Mouse (Mus musculus) heart, postnatal 0 days (tissue): Measurements from ENCODE around the gene Cdkn2b. TPM values are rescaled to one million over a fixed set of nuclear protein-coding genes. Genes with fewer than 3 reads are reported as not detected.

ENCODE experiments used
- ATAC-seq: fragments of 200-750 bp; cut with Nextera tagmentation; 2 replicates; pipeline ENCODE4 v1.8.0; 2017; ENCODE audit warnings: low read depth, moderate number of reproducible peaks, moderate library complexity; ENCODE audit not compliant: insufficient read depth
- DNase-seq: peaks from one replicate; pipeline ENCODE4 v3.0.0-alpha.2; 2016; ENCODE audit warnings: low spot score
- H3K27ac ChIP-seq: fragments of 300-500 bp; sonication (generic); 2 replicates; pipeline ENCODE4 v1.5.1; 2014; ENCODE audit warnings: low read depth, mild to moderate bottlenecking
- H3K27me3 ChIP-seq: fragments of 300-500 bp; sonication (generic); 2 replicates; pipeline ENCODE4 v1.6.1; 2014; ENCODE audit warnings: low read length, mixed read lengths; ENCODE audit not compliant: control insufficient read depth, insufficient read depth
- H3K36me3 ChIP-seq: fragments of 300-500 bp; sonication (generic); replicated peaks from 2 replicates; pipeline ENCODE4 v1.6.1; 2014; ENCODE audit warnings: low read length, mixed read lengths; ENCODE audit not compliant: control insufficient read depth, insufficient read depth
- H3K4me1 ChIP-seq: fragments of 300-500 bp; sonication (generic); 2 replicates; pipeline ENCODE4 v1.6.1; 2014; ENCODE audit warnings: antibody characterized with exemption; ENCODE audit not compliant: control insufficient read depth, insufficient read depth
- H3K4me2 ChIP-seq: fragments of 300-500 bp; sonication (generic); 2 replicates; pipeline ENCODE4 v1.6.1; 2014; ENCODE audit warnings: low read depth, mild to moderate bottlenecking, low read length, moderate library complexity
- H3K4me3 ChIP-seq: fragments of 300-500 bp; sonication (generic); 2 replicates; pipeline ENCODE4 v1.5.1; 2014; ENCODE audit warnings: low read depth, low read length
- H3K9ac ChIP-seq: fragments of 300-500 bp; sonication (generic); replicated peaks from 2 replicates; pipeline ENCODE4 v1.6.1; 2014; ENCODE audit warnings: low read depth, low read length, mixed read lengths
- H3K9me3 ChIP-seq: fragments of 300-500 bp; sonication (generic); replicated peaks from 2 replicates; pipeline ENCODE4 v1.6.1; 2016; ENCODE audit warnings: low read length; ENCODE audit not compliant: control insufficient read depth
- CTCF ChIP-seq: IDR thresholded peaks from 2 replicates; pipeline ENCODE4 v1.5.1; 2016; ENCODE audit warnings: antibody characterized with exemption, control low read depth, low read depth
- EP300 ChIP-seq: IDR thresholded peaks from 2 replicates; pipeline ENCODE4 v1.6.1; 2016; ENCODE audit warnings: antibody characterized with exemption, low read depth
- WGBS: fragments of 180-500 bp; shearing (Covaris S2); extraction: QIAGEN DNeasy Blood & Tissue Kit; methylation state at CpG from one replicate; pipeline ENCODE4 v1.1.7; 2014; 5-methylcytosine and 5-hydroxymethylcytosine counted together
- polyA plus RNA-seq: library from polyadenylated mRNA; unstranded; fragments of >200 nt; fragmentation: Nextera tagmentation; extraction: Ambion mirVana; gene quantifications from 2 replicates; pipeline ENCODE4 v1.2.1, GENCODE M21; 2015
- total RNA-seq: library from RNA; depleted of rRNA; stranded (reverse); fragments of >200 nt; gene quantifications from 2 replicates; pipeline ENCODE4 v1.2.3, GENCODE M21; 2014; ENCODE audit warnings: low replicate concordance

Cdkn2b gene
- total and polyA plus RNA-seq, 2 experiments from 2014 or later, result 0.45 to 0.88 TPM

- Histone ChIP-seq H3K27me3 (peaks cover 77% of the 10 kb centered on the region), H3K27ac (no peak overlapping the region), H3K4me2 (no peak overlapping the region), H3K4me3 (no peak overlapping the region), H3K36me3 (no peaks in the 10 kb centered on the region), H3K4me1 (no peaks in the 10 kb centered on the region), H3K9me3 (no peaks in the 10 kb centered on the region), H3K9ac (no peak overlapping the region)
- no peak for ATAC-seq
- TF ChIP-seq EP300 (no peak), CTCF (no peak)
- no peak for DNase-seq
- 11% methylated on average over 3 of the region's 3 CpGs for WGBS
Measured at GRCm38 (mm10) chr4:89308001-89308400, 2.8 kb downstream of the Cdkn2b start.

GRCm38 (mm10) chr4:89306798-89307365 lies 4.0 kb downstream of the Cdkn2b start:
- no peaks in the 10 kb centered on the region for H3K9me3 ChIP-seq
- peaks cover 82% of the 10 kb centered on the region for H3K27me3 ChIP-seq
- H3K4me3 ChIP-seq, result 0 out of 2 replicates have a peak overlapping the region, but pooled peaks have one; percentile 5
- H3K27ac ChIP-seq, result no peak overlapping the region
- no peaks in the 10 kb centered on the region for H3K36me3 ChIP-seq
- no peak for ATAC-seq
- TF ChIP-seq CTCF (no peak), EP300 (no peak)
- no peak for DNase-seq
- H3K4me1 ChIP-seq, result no peaks in the 10 kb centered on the region
- 9% methylated on average over 25 of the region's 25 CpGs for WGBS
- no peak overlapping the region for H3K4me2 ChIP-seq
- H3K9ac ChIP-seq, result no peak overlapping the region

- Histone ChIP-seq H3K4me1 (no peaks in the 10 kb centered on the region), H3K27ac (no peak overlapping the region), H3K4me3 (no peak overlapping the region), H3K9ac (no peak overlapping the region), H3K9me3 (no peaks in the 10 kb centered on the region), H3K27me3 (peaks cover 92% of the 10 kb centered on the region), H3K4me2 (no peak overlapping the region), H3K36me3 (no peaks in the 10 kb centered on the region)
- no peak for DNase-seq
- ATAC-seq, result no peak
- no peak for TF ChIP-seq EP300
- TF ChIP-seq CTCF, result no peak
- 14% methylated on average over 3 of the region's 3 CpGs for WGBS
Measured at GRCm38 (mm10) chr4:89305691-89306090, 5.1 kb downstream of the Cdkn2b start.

- Histone ChIP-seq H3K9me3 (no peaks in the 10 kb centered on the region), H3K4me2 (no peak overlapping the region), H3K9ac (no peak overlapping the region), H3K36me3 (no peaks in the 10 kb centered on the region), H3K27ac (no peak overlapping the region), H3K4me1 (no peaks in the 10 kb centered on the region), H3K27me3 (peaks cover 87% of the 10 kb centered on the region), H3K4me3 (peak overlapping the region; percentile 9; the same call in 1 of the 2 replicates)
- DNase-seq (no peak), ATAC-seq (no peak)
- no peak for TF ChIP-seq EP300
- TF ChIP-seq CTCF, result no peak
- whole genome bisulfite sequencing, result 3% methylated on average over 14 of the region's 14 CpGs
Measured at GRCm38 (mm10) chr4:89303281-89303995, 7.4 kb downstream of the Cdkn2b start.

GRCm38 (mm10) chr4:89302129-89302528 lies 8.7 kb downstream of the Cdkn2b start:
- no peaks in the 10 kb centered on the region for H3K9me3 ChIP-seq
- no peak for ATAC-seq
- no peak overlapping the region for H3K27ac ChIP-seq
- whole genome bisulfite sequencing, result 13% methylated on average over 1 of the region's 1 CpGs
- DNase-seq, result no peak
- H3K4me1 ChIP-seq, result no peaks in the 10 kb centered on the region
- no peak overlapping the region for H3K9ac ChIP-seq
- TF ChIP-seq CTCF (no peak), EP300 (no peak)
- H3K4me2 ChIP-seq, result no peak overlapping the region
- no peaks in the 10 kb centered on the region for H3K36me3 ChIP-seq
- H3K27me3 ChIP-seq, result peaks cover 83% of the 10 kb centered on the region
- H3K4me3 ChIP-seq, result no peak overlapping the region
